Mouse (Mus musculus): Measurements from ENCODE around the gene Plgrkt.

Plgrkt gene

DNA sequence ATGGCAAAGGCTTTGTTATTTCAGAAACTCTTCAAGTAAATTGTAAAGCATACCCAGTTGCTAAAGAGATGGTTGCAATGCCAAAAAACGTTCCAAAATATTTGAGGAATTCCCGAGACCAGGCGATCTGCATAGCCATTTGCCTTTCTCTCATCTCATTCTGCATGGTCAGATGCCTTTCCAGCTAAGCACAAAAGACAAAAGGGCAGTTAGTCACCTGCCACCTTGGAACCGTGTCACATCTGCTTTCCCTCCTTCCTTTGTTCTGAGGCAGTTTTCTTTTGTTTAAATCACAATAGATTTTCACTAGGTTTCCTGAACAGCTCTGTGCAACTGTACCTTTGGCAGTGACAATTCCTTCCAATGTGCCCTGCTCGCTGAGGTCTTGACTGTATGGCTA lies 16.2 kb downstream of the Plgrkt start:
- DNase-seq, result no peak

- DNase-seq, result no peak
These were observed 21.6 kb downstream of the Plgrkt start for GRCm38 (mm10) chr19:29345636-29346035.

DNA sequence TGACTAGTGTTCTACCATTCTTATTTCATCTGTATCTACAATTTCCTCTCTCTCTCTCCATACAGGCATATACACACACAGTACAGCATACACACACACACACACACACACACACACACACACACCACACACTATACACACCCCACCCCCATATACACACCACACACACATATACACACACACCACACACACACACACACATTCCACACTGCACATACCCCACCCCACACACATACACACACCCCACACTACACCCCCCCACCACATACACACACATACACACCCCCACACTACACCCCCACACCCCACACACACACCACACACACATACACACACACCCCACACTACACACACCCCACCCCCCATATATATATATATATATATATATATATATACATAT lies 22.3 kb downstream of the Plgrkt start:
- no peak for DNase-seq

DNA sequence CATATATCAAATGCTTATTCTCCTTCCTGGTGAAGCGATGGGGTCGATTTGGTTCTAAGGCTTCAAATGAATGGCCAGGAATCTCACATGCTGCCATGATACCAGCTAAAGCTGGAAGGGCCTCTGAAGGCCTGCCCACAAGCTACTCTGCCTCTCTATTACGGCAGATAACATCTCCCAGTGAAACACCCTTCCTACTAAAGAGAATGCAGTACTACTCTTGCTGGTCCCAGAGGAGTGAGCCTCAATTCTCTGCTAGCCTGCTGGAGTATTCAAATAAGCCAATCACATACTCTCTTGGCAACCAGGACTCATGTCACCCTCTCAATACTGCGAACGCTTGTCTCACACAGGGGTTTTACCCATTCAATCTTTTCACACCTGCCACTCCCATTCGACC lies 24.9 kb downstream of the Plgrkt start:
- no peak for DNase-seq

DNA sequence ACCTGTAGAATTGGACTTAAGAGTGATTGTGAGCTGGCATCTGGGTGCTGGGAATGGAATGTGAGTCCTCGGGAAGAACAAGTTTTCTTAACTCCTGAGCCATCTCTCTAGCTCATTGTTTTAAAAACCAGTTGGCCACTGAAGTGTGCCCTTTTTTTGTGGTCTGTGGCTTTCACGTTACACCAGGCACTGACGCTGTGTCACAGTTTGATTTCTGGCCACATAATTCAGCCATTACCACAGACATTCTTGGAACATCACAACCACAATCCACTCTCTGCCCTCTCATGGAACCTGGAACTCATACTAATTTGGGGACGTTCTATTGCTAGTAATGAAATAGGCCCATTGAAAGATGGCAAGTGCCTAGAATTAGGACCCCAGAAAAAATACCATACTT lies 26.2 kb downstream of the Plgrkt start:
- DNase-seq, result no peak

GRCm38 (mm10) chr19:29336624-29337023 lies 30.6 kb downstream of the Plgrkt start:
- DNase-seq, result no peak

DNA sequence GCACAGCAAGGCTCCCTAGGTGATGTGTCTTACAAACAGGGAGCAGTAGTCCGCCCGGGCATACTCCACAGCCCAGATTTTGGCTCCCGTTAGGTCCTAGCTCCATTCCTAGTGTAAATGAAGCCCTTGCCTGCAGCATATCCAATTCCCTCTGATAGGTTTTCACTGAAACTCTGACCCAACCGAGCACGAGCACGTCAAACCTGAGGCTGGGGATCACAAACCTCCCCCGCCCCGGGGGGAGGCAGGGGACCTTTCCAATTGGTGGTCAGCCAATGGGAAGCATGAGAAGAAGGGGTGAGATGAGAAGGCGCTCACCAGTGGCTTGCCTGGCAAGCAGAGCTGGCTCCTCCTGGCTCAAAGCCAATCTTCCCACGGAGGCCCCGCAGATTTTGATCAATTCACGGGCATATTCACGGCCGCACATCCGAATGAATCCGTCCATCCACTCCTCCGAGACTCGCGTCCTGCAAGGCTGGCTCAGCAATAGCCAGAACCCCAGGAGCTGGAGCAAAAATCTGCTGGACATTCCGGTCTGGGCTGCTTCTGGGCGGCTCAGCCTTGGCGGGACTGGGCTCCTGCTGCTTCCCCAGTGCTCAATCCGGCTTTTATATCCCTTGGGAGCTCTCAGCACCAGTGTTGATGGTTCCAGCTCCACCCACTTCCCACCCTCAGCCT lies 33.0 kb downstream of the Plgrkt start, which contains the start of gene Rln1:
Gene Rln1, minus strand, starts transcription at position 603 of the 678 bp plus-strand sequence.
- peak; percentile 37 for DNase-seq

GRCm38 (mm10) chr19:29326822-29327552 lies 40.2 kb downstream of the Plgrkt start:
- DNase-seq, result no peak

GRCm38 (mm10) chr19:29326396-29326795 lies 40.8 kb downstream of the Plgrkt start:
- no peak for DNase-seq

- DNase-seq, result no peak
These were observed 41.4 kb downstream of the Plgrkt start for GRCm38 (mm10) chr19:29325852-29326180.

DNA sequence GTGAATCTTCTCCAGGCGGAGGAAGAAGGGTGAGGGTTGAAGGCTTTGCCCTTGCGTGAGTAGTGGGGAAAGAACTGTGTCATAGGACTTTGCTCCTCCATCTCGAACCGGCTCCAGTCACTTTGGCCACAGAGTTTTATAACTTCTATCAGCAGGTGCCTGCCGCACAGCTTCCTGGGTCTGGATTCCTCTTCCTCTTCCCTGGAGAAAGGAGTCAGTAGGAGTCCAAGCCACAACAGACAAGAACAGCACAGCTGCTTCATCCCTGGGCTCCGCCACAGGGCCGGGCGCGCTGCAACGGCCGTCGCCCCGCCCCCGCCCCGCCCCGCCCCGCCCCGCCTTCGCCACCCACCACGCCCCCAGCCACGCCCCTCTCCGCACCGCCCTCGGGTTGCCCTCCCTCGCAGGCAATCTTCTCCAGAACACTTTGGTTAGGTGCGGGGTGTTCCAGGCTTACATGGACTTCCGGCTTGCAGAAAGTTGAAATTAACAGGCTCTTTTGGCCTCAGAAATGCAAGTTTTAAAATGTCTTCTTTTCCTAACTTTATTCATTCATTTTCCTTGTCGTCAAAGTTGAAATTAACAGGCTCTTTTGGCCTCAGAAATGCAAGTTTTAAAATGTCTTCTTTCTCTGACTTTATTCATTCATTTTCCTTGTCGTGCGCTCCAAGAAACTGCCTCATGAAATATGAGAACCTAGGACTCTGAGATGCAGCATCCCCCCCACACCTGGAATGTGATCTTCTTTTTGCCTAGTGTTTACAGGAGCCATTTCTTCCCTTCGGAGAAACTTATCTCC lies 41.9 kb downstream of the Plgrkt start, which contains the start of gene Insl6:
Gene Insl6, minus strand, starts transcription at position 304 of the 799 bp plus-strand sequence.
- peak; percentile 56 for DNase-seq

DNA sequence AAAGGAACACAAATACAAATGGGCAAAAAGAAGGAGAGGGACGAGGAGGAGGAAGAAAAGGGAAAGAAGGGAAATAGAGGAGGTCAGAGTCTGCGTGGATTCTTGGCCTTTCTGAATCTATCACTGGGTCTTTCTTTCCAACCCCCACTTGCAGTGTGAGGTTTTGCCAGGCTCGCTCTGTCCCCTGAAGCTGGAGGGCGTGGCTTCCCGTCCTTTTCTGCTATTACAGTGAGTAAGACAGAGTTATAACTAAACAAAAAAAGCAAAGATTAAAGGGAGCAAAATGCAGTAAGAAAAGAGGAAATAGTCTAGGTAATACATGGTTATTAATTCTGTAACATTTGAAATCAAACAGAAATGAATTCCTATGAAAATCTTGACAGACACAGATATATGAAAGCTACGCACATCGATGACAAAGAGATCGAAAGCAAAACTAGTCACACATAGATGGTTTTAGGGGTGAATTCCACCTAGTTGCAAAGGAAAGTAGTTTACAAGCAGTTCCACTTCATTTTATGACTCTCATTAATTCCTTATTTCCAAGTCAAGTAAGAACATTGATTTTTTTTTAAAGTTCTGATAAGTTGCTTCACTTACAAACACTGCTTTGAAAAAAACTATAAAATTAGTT lies 43.7 kb downstream of the Plgrkt start:
- DNase-seq, result no peak

GRCm38 (mm10) chr19:29312661-29313060 lies 54.5 kb downstream of the Plgrkt start:
- no peak for DNase-seq

DNA sequence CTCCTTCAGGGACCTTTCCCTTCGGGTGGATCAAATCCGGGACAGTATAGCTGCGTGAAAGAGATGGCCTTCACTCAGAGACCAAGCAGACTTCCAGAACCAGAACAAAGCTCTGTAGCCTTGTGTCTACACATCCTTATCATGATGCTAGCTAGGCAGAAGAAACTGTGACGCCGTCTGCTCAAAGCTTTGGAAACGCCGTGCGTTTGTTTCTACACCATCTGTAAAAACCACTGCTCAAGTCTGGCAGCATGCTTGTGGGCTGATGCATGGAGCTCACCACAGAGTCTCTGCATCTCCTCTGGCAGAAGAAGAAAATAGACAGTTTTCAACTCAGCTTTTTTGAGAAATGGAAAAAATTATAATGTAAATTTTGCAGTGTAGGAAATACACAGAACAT lies 55.4 kb downstream of the Plgrkt start:
- DNase-seq, result no peak

DNA sequence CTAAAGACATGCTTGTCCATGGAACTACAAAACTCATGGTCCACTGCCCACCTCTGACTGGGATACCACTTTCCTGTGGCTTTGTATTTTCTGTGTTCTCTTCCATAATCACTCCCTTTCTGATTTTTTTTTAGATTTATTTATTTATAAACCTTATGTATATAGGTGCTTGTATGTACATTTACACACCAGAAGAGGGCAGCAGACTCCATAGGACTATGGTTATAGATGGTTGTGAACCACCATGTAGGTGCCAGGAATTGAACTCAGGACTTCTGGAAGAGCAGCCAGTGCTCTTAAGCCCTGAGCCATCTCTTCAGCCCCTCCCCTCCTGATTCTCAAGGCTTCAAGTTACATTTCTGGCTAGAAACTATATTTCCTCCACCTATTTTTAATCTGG lies 58.4 kb downstream of the Plgrkt start:
- no peak for DNase-seq

DNA sequence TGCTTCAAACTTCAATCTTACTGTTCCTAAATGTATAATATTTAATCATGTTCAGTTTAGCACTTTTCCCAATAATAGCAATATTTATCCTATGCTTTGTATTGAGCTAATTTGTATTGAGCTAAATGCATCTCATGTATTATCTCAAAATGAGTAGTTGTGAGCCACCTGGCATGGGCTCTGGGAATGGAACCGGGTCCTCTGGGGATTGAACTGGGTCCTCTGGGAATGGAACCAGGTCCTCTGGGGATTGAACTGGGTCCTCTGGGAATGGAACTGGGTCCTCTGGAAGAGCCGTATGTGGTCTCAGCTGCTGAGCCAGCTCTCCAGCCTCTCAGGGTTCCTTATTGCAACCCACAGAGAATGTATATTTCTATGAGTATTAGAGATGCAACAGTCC lies 65.1 kb downstream of the Plgrkt start:
- DNase-seq, result no peak

GRCm38 (mm10) chr19:29300919-29301318 lies 66.3 kb downstream of the Plgrkt start:
- no peak for DNase-seq

Data from kidney, adult 9 months (tissue).